Mouse (Mus musculus): Measurements from ENCODE around the gene Gatad2a. TPM values are rescaled to one million over a fixed set of nuclear protein-coding genes. Genes with fewer than 3 reads are reported as not detected.
"Not testable (repeated sequence)": the region's sequence is repeated elsewhere in the genome, so short reads cannot be mapped to it uniquely, and the experiment has no call there.

The Gatad2a gene
- polyA plus RNA-seq, 1 experiment, result 34.5 TPM

GRCm38 (mm10) chr8:70001176-70001891, 5.2 kb upstream of the Gatad2a start:
- WGBS, result under 1% methylated on average over 16 of the region's 16 CpGs

GRCm38 (mm10) chr8:70000226-70000625, 4.0 kb upstream of the Gatad2a start:
- no peak overlapping the region for H3K27ac ChIP-seq (ENCODE audit: control insufficient read depth, insufficient read depth, low read depth, low read length, poor library complexity)
- WGBS, result 89% methylated on average over 2 of the region's 2 CpGs
- H3K4me3 ChIP-seq (replicated peaks; ENCODE audit: control insufficient read depth, low read depth, low read length), result no peak overlapping the region
- TF ChIP-seq POLR2A (IDR thresholded peaks at IDR 0.05; ENCODE audit: borderline replicate concordance, control insufficient read depth, low read depth, low read length) (no peak), CTCF (IDR thresholded peaks at IDR 0.05; ENCODE audit: control insufficient read depth, insufficient read depth, low read length) (no peak)
- H3K4me1 ChIP-seq (ENCODE audit: control insufficient read depth, insufficient read depth, low read length), result peaks cover 3% of the 10 kb centered on the region; the same call in 1 of the 2 replicates

More at GRCm38 (mm10) chr8:70001176-70001891, 5.2 kb upstream of the Gatad2a start:
- Histone ChIP-seq H3K27ac (ENCODE audit: control insufficient read depth, insufficient read depth, low read depth, low read length, poor library complexity) (peak overlapping the region; percentile 92), H3K4me1 (ENCODE audit: control insufficient read depth, insufficient read depth, low read length) (peaks cover 3% of the 10 kb centered on the region; the same call in 1 of the 2 replicates), H3K4me3 (replicated peaks; ENCODE audit: control insufficient read depth, low read depth, low read length) (peak overlapping the region; percentile 36)
- peak; percentile 72 for TF ChIP-seq CTCF (IDR thresholded peaks at IDR 0.05; ENCODE audit: control insufficient read depth, insufficient read depth, low read length)
- peak; percentile 45; the same call in 1 of the 2 replicates for TF ChIP-seq POLR2A (IDR thresholded peaks at IDR 0.05; ENCODE audit: borderline replicate concordance, control insufficient read depth, low read depth, low read length)

GRCm38 (mm10) chr8:69999236-69999635, 3.1 kb upstream of the Gatad2a start:
- TF ChIP-seq CTCF (IDR thresholded peaks at IDR 0.05; ENCODE audit: control insufficient read depth, insufficient read depth, low read length) (no peak), POLR2A (IDR thresholded peaks at IDR 0.05; ENCODE audit: borderline replicate concordance, control insufficient read depth, low read depth, low read length) (no peak)
- 86% methylated on average over 4 of the region's 4 CpGs for WGBS
- Histone ChIP-seq H3K4me1 (ENCODE audit: control insufficient read depth, insufficient read depth, low read length) (peaks cover 3% of the 10 kb centered on the region; the same call in 1 of the 2 replicates), H3K4me3 (replicated peaks; ENCODE audit: control insufficient read depth, low read depth, low read length) (no peak overlapping the region), H3K27ac (ENCODE audit: control insufficient read depth, insufficient read depth, low read depth, low read length, poor library complexity) (no peak overlapping the region)

GRCm38 (mm10) chr8:69998706-69999105, 2.5 kb upstream of the Gatad2a start:
- no peak overlapping the region for H3K4me3 ChIP-seq (replicated peaks; ENCODE audit: control insufficient read depth, low read depth, low read length)
- peaks cover 3% of the 10 kb centered on the region; the same call in 1 of the 2 replicates for H3K4me1 ChIP-seq (ENCODE audit: control insufficient read depth, insufficient read depth, low read length)
- no peak for TF ChIP-seq POLR2A (IDR thresholded peaks at IDR 0.05; ENCODE audit: borderline replicate concordance, control insufficient read depth, low read depth, low read length)
- no peak for TF ChIP-seq CTCF (IDR thresholded peaks at IDR 0.05; ENCODE audit: control insufficient read depth, insufficient read depth, low read length)
- 77% methylated on average over 3 of the region's 3 CpGs for WGBS
- no peak overlapping the region for H3K27ac ChIP-seq (ENCODE audit: control insufficient read depth, insufficient read depth, low read depth, low read length, poor library complexity)

GRCm38 (mm10) chr8:69996589-69997285, 553 bp upstream of the Gatad2a start:
- Histone ChIP-seq H3K27ac (ENCODE audit: control insufficient read depth, insufficient read depth, low read depth, low read length, poor library complexity) (peak overlapping the region; percentile 97), H3K4me1 (ENCODE audit: control insufficient read depth, insufficient read depth, low read length) (peaks cover 1% of the 10 kb centered on the region; the same call in 1 of the 2 replicates), H3K4me3 (replicated peaks; ENCODE audit: control insufficient read depth, low read depth, low read length) (peak overlapping the region; percentile 76)
- WGBS, result 3% methylated on average over 35 of the region's 35 CpGs
- TF ChIP-seq POLR2A (IDR thresholded peaks at IDR 0.05; ENCODE audit: borderline replicate concordance, control insufficient read depth, low read depth, low read length), result peak; percentile 76; the same call in 1 of the 2 replicates
- no peak for TF ChIP-seq CTCF (IDR thresholded peaks at IDR 0.05; ENCODE audit: control insufficient read depth, insufficient read depth, low read length)

GRCm38 (mm10) chr8:69995422-69995775, 785 bp downstream of the Gatad2a start:
- Histone ChIP-seq H3K27ac (ENCODE audit: control insufficient read depth, insufficient read depth, low read depth, low read length, poor library complexity) (peak overlapping the region; percentile 98), H3K4me3 (replicated peaks; ENCODE audit: control insufficient read depth, low read depth, low read length) (peak overlapping the region; percentile 86), H3K4me1 (ENCODE audit: control insufficient read depth, insufficient read depth, low read length) (no peaks in the 10 kb centered on the region; the same call in 1 of the 2 replicates)
- no peak for TF ChIP-seq POLR2A (IDR thresholded peaks at IDR 0.05; ENCODE audit: borderline replicate concordance, control insufficient read depth, low read depth, low read length)
- WGBS, result under 1% methylated on average over 7 of the region's 7 CpGs

GRCm38 (mm10) chr8:69988936-69989335, 7.2 kb downstream of the Gatad2a start:
- not testable (repeated sequence) for H3K4me1 ChIP-seq (ENCODE audit: control insufficient read depth, insufficient read depth, low read length)

GRCm38 (mm10) chr8:69987744-69988143, 8.4 kb downstream of the Gatad2a start:
- no peaks in the 10 kb centered on the region; the same call in 1 of the 2 replicates for H3K4me1 ChIP-seq (ENCODE audit: control insufficient read depth, insufficient read depth, low read length)
- no peak overlapping the region for H3K4me3 ChIP-seq (replicated peaks; ENCODE audit: control insufficient read depth, low read depth, low read length)
- TF ChIP-seq CTCF (IDR thresholded peaks at IDR 0.05; ENCODE audit: control insufficient read depth, insufficient read depth, low read length), result no peak
- no peak for TF ChIP-seq POLR2A (IDR thresholded peaks at IDR 0.05; ENCODE audit: borderline replicate concordance, control insufficient read depth, low read depth, low read length)
- no peak overlapping the region for H3K27ac ChIP-seq (ENCODE audit: control insufficient read depth, insufficient read depth, low read depth, low read length, poor library complexity)

More at GRCm38 (mm10) chr8:69988936-69989335, 7.2 kb downstream of the Gatad2a start:
- H3K4me3 ChIP-seq (replicated peaks; ENCODE audit: control insufficient read depth, low read depth, low read length); H3K27ac ChIP-seq (ENCODE audit: control insufficient read depth, insufficient read depth, low read depth, low read length, poor library complexity): not testable (repeated sequence)
- 85% methylated on average over 7 of the region's 7 CpGs for WGBS
